Mouse (Mus musculus) right cerebral cortex, postnatal 10 days (tissue): Measurements from ENCODE around the gene Olfr1341.

Experiments
- DNase-seq, 2 experiments: peaks; one replicate each; pipeline ENCODE4 v3.0.0; 2021; ENCODE audit warnings: low spot score in 2 of 2

The Olfr1341 gene

DNA sequence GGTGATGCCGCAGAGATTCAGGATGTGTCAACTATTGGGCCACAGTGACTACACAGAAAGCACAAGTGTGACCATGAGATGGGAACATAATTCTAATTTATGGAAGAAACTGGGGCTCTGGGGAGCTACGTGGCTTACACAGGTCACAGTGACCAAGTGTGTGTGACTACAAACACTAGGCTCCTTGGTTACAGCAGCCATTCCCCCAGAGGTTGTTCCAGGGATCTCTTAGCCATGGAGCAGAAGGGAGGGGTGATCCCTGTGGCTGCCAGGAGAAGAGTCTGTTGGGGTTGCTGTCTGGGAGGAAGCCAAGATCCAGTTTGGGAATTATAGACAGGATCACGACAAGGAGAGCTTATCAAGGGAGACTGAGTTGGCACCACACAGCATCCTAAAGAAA lies at the start of gene Olfr1341:
TSS of gene Olfr1341 (plus strand) at position 301 of the 400 bp plus-strand sequence.
- DNase-seq, result no peak

DNA sequence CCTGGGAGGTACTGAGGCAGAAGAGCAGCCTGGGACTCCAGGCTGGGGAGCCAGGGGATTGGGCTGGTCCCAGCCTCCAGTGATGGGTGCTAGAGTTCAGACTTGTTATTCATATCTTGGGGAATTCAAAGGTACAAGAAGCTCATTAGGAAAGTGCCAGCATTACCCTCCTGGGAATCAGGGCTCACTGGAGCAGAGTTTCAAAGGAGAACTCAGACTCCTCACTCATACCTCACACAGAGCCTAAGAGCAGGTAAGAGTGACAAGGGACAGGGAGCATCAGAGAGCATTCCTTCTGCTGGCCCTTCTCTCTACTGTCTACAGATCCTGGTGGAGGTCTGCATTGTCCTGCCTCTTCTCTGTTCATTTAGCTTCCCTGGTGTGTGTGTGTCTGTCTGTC lies 44.7 kb upstream of the Olfr1341 start, which contains the start of gene Olfr62:
TSS of gene Olfr62 (plus strand) at position 301 of the 400 bp plus-strand sequence.
- DNase-seq, result no peak

DNA sequence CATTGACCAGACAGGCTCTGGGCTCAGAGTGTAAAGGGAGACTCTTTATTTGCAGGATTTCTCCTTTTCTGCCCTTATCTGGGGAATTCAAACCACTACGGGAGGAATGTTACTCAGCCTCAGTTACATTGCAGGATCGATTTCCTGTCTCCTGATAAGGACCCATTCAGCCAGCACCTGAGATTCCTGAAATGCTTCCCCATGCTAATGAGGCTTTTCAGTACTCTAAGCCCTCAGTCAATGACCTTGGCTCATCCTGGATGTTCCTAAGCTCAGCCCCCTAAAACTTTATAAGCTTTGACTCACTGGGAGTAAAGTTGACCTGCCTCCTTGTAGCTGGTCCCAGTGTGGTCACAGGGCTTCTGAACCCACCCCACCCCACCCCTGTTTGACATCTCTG lies 16.2 kb upstream of the Olfr1341 start:
- DNase-seq, result no peak

DNA sequence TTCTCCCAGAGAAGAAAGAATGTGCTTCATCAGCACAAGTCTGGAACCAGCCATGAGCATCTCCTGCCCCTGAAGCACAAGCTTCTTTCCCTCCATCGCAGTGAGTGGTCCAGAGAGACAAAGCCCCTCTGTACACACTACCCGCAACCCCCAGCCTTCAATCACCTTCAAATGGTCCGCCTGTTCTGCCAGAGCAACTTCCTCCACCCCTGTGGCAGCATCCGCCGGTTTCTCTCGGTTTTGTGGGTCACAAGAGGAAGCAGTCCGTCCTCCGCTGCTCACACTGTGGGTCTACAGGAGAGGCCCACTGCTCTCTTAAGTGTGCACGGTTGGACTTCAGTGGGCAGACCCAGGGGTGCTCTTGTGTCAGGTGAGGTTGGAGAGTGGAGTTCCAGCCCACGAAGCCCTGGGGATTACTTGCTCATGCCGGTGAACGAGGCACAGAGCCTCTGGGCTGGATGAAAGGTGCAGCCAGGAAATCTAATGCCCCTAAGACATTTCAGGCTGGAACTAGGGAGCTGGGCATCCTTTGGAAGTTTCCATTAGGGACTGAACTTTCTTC lies 10.8 kb upstream of the Olfr1341 start, which contains the start of gene Olfr1342:
TSS of gene Olfr1342 (minus strand) at position 345 of the 562 bp plus-strand sequence.
- no peak for DNase-seq

DNA sequence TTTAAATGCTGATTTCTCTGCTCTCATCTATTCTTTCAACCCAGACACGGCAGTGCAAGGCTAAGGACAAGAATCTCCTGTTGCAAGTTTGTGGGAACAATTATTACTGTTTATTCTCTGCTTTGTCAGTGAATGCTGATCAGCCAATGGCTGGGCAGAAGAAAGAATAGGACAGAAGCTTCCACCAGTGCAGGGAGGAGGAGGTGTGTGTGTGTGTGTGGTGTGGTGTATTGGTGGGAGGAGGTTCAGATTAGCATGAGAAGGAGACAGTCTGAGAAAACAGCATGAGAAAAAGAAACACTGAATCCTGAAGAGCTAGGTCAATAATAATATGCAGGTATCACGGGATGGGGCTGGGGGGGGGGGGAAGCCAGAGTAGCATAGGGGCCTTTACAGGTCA lies 9.5 kb upstream of the Olfr1341 start:
- no peak for DNase-seq

DNA sequence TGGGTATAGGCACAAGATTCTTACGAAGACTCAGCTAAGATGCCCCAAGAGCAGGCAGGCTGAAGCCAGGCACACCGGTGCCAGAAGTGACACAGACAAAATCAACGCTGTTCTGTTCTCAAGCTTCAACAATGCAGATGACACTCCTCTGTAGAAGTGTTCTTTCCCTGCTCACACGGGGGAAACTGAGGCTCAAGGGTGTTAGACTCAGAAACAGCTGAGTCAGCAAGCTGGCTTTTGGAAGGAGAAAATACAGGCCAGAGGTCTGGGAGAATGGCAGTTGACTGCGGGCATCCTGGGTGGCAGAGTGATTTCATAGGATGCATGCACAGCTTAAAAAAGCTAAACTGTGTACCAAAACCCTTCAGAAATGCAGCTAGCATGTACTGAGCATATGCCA lies 4.8 kb downstream of the Olfr1341 start:
- no peak for DNase-seq

DNA sequence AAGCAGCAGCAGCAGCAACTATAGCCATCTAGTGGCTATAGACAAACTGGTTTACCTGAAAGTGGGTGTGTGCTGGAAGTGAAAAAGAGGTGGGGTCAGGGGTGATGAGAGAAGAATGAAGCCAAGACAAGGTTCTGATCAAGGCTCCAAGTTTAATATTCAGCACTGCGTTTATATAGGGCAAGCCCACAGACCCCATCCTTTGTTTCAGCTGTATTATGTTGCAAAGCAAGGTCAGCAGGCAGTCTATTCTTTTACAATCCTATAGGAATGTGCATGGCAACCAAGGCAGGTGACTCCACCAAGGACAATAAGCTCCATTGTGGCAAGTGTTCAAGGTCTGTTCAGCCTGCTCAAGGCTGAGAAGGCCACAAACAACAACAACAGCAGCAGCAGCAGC lies 8.3 kb downstream of the Olfr1341 start:
- DNase-seq, result no peak

DNA sequence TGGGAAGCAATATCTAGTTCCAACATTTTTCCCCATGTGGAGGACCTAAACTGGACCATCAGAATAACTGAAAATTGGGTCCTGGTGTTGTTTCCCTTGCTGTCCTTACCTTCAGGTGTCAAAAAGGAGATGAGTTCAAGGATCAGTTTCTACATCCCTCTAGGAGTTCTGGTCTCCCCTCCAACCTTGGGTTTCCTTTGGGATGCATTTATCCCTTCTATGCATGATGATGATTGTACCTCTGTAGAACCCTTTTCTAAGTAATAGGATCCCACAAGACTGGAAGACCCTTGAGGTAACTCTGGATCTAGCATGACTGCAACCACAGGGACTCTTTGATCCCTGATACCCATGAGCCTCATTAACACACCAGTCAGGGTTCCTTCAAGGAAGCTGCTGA lies 16.5 kb downstream of the Olfr1341 start, which contains the start of gene Olfr1340:
TSS of gene Olfr1340 (plus strand) at position 301 of the 400 bp plus-strand sequence.
- DNase-seq, result no peak

DNA sequence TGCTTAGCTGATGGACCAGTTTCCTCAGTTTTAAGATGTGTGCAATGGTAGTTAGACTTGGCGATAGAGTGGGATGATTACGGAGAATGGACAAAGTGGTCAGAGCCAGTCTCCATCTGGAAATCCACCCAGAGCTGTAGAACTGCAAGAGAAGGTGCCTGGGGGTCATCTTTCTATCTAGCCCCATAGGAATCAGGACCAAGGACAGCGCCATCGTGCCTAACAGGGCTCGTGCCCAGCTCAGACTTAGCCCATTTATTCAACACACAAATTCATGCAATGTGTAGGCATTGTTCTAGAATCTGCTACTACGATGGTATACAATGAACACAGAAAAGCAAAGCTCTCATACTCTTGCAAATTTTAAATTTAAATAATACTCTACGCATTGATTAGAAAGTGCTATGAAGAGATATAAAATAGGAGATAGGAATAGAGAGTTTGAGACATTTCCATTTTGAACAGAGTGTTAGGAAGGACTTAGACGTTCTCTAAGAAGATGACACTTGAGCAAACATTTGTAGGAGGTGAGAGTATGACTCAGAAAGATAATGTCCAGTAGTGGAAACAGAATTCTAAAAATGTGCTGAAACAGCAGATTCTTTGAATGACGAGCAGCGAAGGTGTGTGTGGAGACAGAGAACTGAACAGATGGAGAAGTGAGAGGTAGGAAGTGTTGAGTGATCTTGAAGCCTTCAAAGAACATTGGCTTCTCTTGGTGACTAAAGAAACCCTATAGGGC lies 18.6 kb downstream of the Olfr1341 start:
- DNase-seq, result no peak

DNA sequence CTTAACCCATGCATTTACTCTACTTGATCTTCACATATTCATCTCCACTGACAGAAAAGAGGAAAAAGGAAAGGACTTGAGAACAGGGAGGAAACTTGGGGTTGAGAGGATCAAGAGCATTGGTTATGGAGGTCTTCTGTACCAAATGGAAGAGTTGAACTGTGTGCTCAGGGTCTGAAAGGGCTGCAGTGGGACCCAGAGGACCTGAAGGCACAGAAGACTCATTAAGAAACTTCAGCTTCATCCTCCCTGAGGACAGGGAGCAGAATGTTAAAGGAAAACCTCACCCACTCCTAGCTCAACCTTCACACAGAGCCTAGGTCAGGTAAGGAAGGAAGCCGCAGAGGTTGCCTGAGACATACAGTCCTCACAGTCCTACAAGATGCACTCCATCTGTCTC lies 28.6 kb downstream of the Olfr1341 start, which contains the start of gene Olfr1339:
TSS of gene Olfr1339 (plus strand) at position 301 of the 400 bp plus-strand sequence.
- no peak for DNase-seq

DNA sequence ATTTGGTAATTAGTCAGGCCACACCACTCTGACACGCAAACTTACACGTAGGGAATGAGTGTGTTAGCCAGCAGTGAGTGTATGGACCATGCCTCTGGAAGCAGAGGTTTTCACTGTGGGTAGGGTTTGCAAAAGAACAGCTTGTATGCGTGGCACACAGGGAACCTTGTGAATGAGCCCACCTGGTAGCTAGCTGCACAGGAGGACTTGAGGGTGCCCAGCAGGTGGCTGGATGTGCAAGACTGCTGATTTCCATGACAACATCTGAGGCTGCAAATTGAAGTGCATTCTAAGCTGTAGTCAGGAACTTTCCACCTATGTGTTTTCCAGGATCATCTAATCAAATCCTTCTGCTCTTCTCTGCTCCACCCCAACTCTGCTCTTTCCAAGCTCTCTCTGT lies 36.3 kb downstream of the Olfr1341 start:
- DNase-seq, result no peak

DNA sequence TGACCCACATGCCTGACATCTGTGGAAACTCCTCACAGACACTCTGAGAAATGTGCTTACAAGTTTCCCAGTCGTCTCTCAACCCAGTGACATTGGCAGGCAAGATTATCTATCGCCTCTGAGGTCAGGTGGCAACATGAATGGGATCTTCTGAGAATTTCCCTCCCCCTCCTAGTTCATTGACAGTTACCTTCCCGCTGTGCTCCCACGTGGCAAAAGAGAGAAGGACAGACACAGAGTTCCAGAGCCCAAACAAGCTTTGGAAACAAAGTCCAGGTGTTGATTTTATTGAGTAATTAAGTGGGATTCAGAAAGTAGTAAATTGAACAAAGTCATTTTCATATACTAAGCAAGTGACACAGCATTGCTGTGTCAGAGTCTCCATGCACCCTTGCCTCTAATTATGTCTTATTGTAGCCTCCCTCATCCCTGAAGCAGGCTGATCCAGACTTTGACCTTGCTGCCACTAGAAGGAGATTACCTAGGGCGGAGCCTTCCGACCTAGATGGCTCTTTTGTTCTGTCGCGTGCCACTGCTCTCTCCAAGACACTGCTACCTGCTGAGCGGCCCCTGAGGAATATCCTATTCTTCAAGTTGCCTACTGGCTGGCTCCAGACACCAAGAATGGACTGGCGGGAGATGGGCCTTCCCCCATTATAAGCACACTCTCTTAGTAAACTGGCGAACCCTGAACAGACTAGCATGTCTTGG lies 37.8 kb downstream of the Olfr1341 start:
- DNase-seq, result no peak

DNA sequence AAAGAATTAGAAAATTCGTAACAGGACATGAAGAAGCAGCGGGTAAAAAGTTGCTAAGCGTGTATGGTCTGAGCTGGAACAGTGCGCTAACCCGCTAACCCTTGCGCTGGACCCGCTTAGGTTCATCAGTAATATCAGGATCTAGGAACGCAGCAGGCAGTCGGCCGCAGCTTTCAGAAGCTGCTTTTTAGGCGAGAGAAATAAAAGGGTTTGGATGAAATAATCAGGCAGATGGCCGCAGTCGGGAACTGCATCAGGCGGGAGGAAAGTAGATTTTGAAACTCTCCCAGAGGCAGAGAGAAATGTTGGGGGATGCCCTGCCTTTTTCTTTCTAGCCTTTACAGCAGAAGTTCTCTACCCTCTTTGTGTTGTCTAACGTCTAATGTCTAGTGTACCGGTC lies 38.6 kb downstream of the Olfr1341 start:
- no peak for DNase-seq

DNA sequence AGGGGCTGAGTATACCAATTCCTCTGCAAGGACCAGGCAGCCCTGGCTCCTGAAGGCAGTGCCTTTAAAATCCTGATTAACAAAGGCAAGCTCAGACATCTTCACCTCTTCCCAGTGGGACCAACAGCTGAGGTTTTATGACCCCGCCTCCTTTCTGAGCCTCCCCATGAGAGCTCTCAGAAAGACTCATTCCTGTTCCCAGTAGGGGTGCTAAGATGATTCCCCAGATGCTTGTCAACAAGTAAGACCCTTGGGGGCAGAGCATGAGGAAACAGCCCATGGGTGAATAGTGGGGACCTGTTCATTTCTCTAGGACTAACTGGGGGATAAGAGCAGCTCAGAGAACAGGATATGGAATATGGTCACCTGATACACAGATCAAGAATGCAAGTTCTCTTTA lies 55.3 kb downstream of the Olfr1341 start, which contains the start of gene Olfr1338:
TSS of gene Olfr1338 (minus strand) at position 101 of the 400 bp plus-strand sequence.
- no peak for DNase-seq
